Mouse (Mus musculus) retina, adult 2 months (tissue): ENCODE data around the gene Mlh3.

Source experiments
- DNase-seq: peaks from one replicate; pipeline ENCODE4 v3.0.0-alpha.2; 2012; ENCODE audit warnings: low read depth, low spot score

Mlh3 gene

DNA sequence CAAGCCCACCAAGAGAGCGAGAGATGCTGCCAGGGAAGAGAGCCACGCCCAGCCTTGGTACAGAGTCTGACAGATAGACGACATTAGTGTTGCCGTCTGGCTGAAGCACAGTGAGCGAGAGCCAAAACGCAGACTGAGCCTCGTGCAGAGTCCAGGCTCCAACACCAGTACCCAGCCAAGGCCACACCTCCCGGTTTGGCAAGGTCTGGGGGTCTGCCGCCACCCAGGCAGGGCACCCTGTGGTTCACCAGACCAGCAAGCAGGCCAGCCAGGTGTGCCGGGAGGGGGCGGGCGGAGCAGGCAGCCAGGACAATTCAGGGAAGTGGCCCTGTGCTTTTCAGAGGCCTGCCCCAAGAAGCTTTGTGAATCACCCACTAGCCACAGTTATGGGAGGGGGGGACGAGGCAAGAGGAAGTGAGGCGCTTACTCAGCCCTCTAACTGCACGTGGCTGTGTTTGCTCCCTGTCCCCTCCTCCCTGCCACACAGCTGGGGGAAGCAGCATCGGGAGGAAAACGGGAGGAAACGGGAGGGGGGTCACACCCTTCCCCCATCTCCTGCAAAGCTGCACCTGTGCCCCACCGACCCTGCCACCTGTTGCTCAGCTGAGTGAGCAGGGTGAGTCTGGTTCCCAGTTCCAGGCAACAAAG lies 77.8 kb downstream of the Mlh3 start:
- no peak for DNase-seq

DNA sequence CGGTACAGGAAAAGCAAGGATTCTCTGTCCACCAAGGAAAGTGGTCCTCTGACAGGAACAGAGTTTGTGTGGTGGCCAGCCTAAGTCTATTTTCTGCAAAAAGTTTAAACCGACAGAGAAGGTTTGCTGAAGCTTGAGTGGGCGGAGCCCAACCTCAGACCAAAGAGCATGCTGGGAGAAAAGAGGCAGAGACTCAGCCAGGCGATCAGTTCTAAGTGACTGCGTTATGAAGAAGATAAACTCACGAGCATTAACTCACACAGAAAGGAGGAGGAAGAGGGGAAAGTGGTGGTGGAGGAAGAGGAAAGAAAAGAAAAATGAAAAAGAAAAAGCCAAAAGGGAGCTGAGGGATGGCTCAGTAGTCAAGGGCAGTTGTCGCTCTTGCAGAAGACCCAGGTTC lies 80.1 kb downstream of the Mlh3 start:
- no peak for DNase-seq

DNA sequence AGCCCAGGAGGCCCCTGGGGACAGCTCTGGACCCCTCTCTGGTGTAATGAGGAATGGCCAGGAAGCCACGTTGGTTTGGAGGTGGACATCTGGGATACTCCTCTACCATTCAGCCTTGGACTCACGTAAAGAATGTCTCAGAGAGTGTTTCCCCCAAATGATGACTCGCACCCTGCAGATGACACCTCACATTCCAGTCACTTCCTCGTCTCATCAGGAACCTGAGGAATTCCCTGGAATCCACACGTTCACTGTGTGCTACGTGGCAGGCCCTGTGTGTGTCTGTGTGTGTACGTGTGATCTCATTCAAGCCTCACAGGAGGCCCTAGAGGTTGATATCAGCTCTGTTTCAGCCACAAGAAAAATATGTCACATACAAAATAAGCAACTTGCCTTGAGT lies 84.0 kb downstream of the Mlh3 start:
- DNase-seq: no peak

DNA sequence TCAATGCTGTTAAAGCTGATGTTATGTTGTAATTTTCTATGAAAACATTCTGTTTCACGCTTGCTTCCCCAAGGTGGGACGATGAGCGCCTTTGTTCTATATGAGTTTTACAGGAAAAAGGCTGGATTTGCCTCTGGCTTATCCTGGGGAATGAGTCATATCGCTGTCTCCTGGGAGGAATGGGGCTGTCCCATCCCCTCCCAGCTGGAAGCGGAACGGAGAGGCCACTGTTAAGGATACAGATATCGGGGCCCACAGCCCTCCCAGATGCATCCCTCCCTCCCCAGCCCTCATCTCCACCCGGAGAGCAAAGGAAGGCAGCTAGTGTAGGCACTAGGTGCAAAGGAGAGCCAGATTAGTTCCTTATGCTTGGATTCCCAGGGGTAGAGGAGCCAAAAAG lies 84.6 kb downstream of the Mlh3 start:
- DNase-seq: no peak
